Mouse (Mus musculus) kidney, embryonic 16.5 days (tissue): ENCODE data around the gene Dnajc30. TPM values are rescaled to one million over a fixed set of nuclear protein-coding genes. Genes with fewer than 3 reads are reported as not detected.

Experiments
- ATAC-seq: fragments of 200-750 bp; cut with Nextera tagmentation; 2 replicates; pipeline ENCODE4 v1.8.0; 2017; ENCODE audit warnings: moderate TSS enrichment; ENCODE audit not compliant: low FRiP score, low TSS enrichment
- H3K27ac ChIP-seq: fragments of 300-500 bp; sonication (generic); 2 replicates; pipeline ENCODE4 v1.5.1; 2014; ENCODE audit warnings: low read length
- H3K27me3 ChIP-seq: fragments of 300-500 bp; sonication (generic); 2 replicates; pipeline ENCODE4 v1.6.1; 2014; ENCODE audit warnings: low read length, control low read depth, mixed read lengths; ENCODE audit not compliant: insufficient read depth
- H3K36me3 ChIP-seq: fragments of 300-500 bp; sonication (generic); 2 replicates; pipeline ENCODE4 v1.6.1; 2014; ENCODE audit warnings: low read length, control low read depth, mixed read lengths; ENCODE audit not compliant: insufficient read depth
- H3K4me1 ChIP-seq: fragments of 300-500 bp; sonication (generic); 2 replicates; pipeline ENCODE4 v1.6.1; 2014; ENCODE audit warnings: low read length, control low read depth, mixed read lengths; ENCODE audit not compliant: insufficient read depth
- H3K4me2 ChIP-seq: fragments of 300-500 bp; sonication (generic); replicated peaks from 2 replicates; pipeline ENCODE4 v1.6.1; 2014; ENCODE audit warnings: low read depth, low read length
- H3K4me3 ChIP-seq: fragments of 300-500 bp; sonication (generic); 2 replicates; pipeline ENCODE4 v1.5.1; 2014; ENCODE audit warnings: mild to moderate bottlenecking, low read length
- H3K9ac ChIP-seq: fragments of 300-500 bp; sonication (generic); replicated peaks from 2 replicates; pipeline ENCODE4 v1.6.1; 2014; ENCODE audit warnings: low read length
- H3K9me3 ChIP-seq: fragments of 300-500 bp; sonication (generic); 2 replicates; pipeline ENCODE4 v1.6.1; 2016; ENCODE audit warnings: low read length, control low read depth
- WGBS: fragments of 180-500 bp; shearing (Covaris S2); extraction: QIAGEN DNeasy Blood & Tissue Kit; methylation state at CpG from one replicate; pipeline ENCODE4 v1.1.7; 2014; 5-methylcytosine and 5-hydroxymethylcytosine counted together
- polyA plus RNA-seq: library from polyadenylated mRNA; unstranded; fragments of >200 nt; fragmentation: Nextera tagmentation; extraction: Ambion mirVana; gene quantifications from 2 replicates; pipeline ENCODE4 v1.2.1, GENCODE M21; 2015

The Dnajc30 gene
- polyA plus RNA-seq, 1 experiment from 2014 or later = 33.3 TPM

GRCm38 (mm10) chr5:135076368-135076767 lies 12.4 kb downstream of the Dnajc30 start:
- peak overlapping the region; percentile 84 for H3K27ac ChIP-seq
- peak; percentile 47; the same call in 1 of the 2 replicates for ATAC-seq
- H3K9me3 ChIP-seq = 0 out of 2 replicates have a peak, but pooled peaks cover 3% of the 10 kb centered on the region
- H3K4me3 ChIP-seq = peak overlapping the region; percentile 89; the same call in 1 of the 2 replicates
- peaks cover 22% of the 10 kb centered on the region for H3K4me1 ChIP-seq
- H3K4me2 ChIP-seq = peak overlapping the region; percentile 84
- WGBS = 80% methylated on average over 14 of the region's 14 CpGs
- H3K36me3 ChIP-seq = peaks cover 9% of the 10 kb centered on the region
- no peaks in the 10 kb centered on the region for H3K27me3 ChIP-seq
- peak overlapping the region; percentile 85 for H3K9ac ChIP-seq

GRCm38 (mm10) chr5:135076931-135077505 lies 13.0 kb downstream of the Dnajc30 start:
- Histone ChIP-seq H3K27me3 (no peaks in the 10 kb centered on the region), H3K9ac (peak overlapping the region; percentile 85), H3K9me3 (0 out of 2 replicates have a peak, but pooled peaks cover 3% of the 10 kb centered on the region), H3K4me2 (peak overlapping the region; percentile 84), H3K36me3 (peaks cover 9% of the 10 kb centered on the region), H3K4me1 (peaks cover 22% of the 10 kb centered on the region), H3K4me3 (peak overlapping the region; percentile 89), H3K27ac (peak overlapping the region; percentile 84)
- peak; percentile 59 for ATAC-seq
- 12% methylated on average over 14 of the region's 14 CpGs for WGBS

- Histone ChIP-seq H3K4me1 (peaks cover 22% of the 10 kb centered on the region), H3K36me3 (peaks cover 4% of the 10 kb centered on the region; the same call in 1 of the 2 replicates), H3K9ac (peak within 1 kb of the TSS; percentile 85), H3K27ac (peak within 1 kb of the TSS; percentile 84), H3K9me3 (0 out of 2 replicates have a peak, but pooled peaks cover 3% of the 10 kb centered on the region), H3K27me3 (no peaks in the 10 kb centered on the region), H3K4me3 (peak within 1 kb of the TSS; percentile 89), H3K4me2 (peak within 1 kb of the TSS; percentile 84)
- peak; percentile 85 for ATAC-seq
- under 1% methylated on average over 60 of the region's 83 CpGs for WGBS
Observed at GRCm38 (mm10) chr5:135077564-135078481, 13.8 kb downstream of the Dnajc30 start, which contains the start of gene Vps37d. Gene Vps37d (minus strand): TSS chr5:135078266.

GRCm38 (mm10) chr5:135078482-135078810 lies 14.4 kb downstream of the Dnajc30 start:
- Histone ChIP-seq H3K9me3 (0 out of 2 replicates have a peak, but pooled peaks cover 3% of the 10 kb centered on the region), H3K4me1 (peaks cover 15% of the 10 kb centered on the region), H3K27ac (0 out of 2 replicates have a peak overlapping the region, but pooled peaks have one; percentile 38), H3K27me3 (no peaks in the 10 kb centered on the region), H3K36me3 (peaks cover 4% of the 10 kb centered on the region; the same call in 1 of the 2 replicates), H3K4me2 (peak overlapping the region; percentile 84), H3K4me3 (peak overlapping the region; percentile 89), H3K9ac (peak overlapping the region; percentile 85)
- no peak; the same call in none of the 2 replicates for ATAC-seq
- 2% methylated on average over 11 of the region's 11 CpGs for WGBS

- peaks cover 9% of the 10 kb centered on the region for H3K4me1 ChIP-seq
- ATAC-seq = no peak
- 98% methylated on average over 2 of the region's 2 CpGs for WGBS
- H3K4me3 ChIP-seq = no peak overlapping the region
- no peak overlapping the region for H3K4me2 ChIP-seq
- 0 out of 2 replicates have a peak, but pooled peaks cover 3% of the 10 kb centered on the region for H3K9me3 ChIP-seq
- H3K27ac ChIP-seq = no peak overlapping the region
- peaks cover 4% of the 10 kb centered on the region; the same call in 1 of the 2 replicates for H3K36me3 ChIP-seq
- H3K9ac ChIP-seq = no peak overlapping the region
- no peaks in the 10 kb centered on the region; the same call in 1 of the 2 replicates for H3K27me3 ChIP-seq
Observed at GRCm38 (mm10) chr5:135079578-135079977, 15.6 kb downstream of the Dnajc30 start.

GRCm38 (mm10) chr5:135080539-135080938 lies 16.5 kb downstream of the Dnajc30 start:
- no peak for ATAC-seq
- Histone ChIP-seq H3K4me1 (peaks cover 9% of the 10 kb centered on the region), H3K36me3 (peaks cover 2% of the 10 kb centered on the region; the same call in 1 of the 2 replicates), H3K9ac (no peak overlapping the region), H3K9me3 (0 out of 2 replicates have a peak, but pooled peaks cover 3% of the 10 kb centered on the region), H3K27ac (no peak overlapping the region), H3K27me3 (no peaks in the 10 kb centered on the region; the same call in 1 of the 2 replicates), H3K4me2 (no peak overlapping the region), H3K4me3 (no peak overlapping the region)
- 78% methylated on average over 5 of the region's 5 CpGs for WGBS

GRCm38 (mm10) chr5:135086871-135087270 lies 22.9 kb downstream of the Dnajc30 start:
- no peak overlapping the region for H3K27ac ChIP-seq
- no peak overlapping the region for H3K9ac ChIP-seq
- no peak overlapping the region for H3K4me2 ChIP-seq
- peaks cover 47% of the 10 kb centered on the region for H3K27me3 ChIP-seq
- H3K4me3 ChIP-seq = no peak overlapping the region
- no peak for ATAC-seq
- 45% methylated on average over 4 of the region's 4 CpGs for WGBS
- H3K36me3 ChIP-seq = no peaks in the 10 kb centered on the region
- H3K4me1 ChIP-seq = peaks cover 8% of the 10 kb centered on the region; the same call in 1 of the 2 replicates
- H3K9me3 ChIP-seq = no peaks in the 10 kb centered on the region

GRCm38 (mm10) chr5:135089653-135090052 lies 25.7 kb downstream of the Dnajc30 start, which contains the start of gene Mlxipl:
Gene Mlxipl (plus strand): TSS chr5:135089890.
- Histone ChIP-seq H3K27me3 (peaks cover 53% of the 10 kb centered on the region), H3K36me3 (no peaks in the 10 kb centered on the region), H3K9ac (peak within 1 kb of the TSS; percentile 24; the same call in 1 of the 2 replicates), H3K9me3 (no peaks in the 10 kb centered on the region), H3K27ac (no peak within 1 kb of the TSS), H3K4me2 (peak within 1 kb of the TSS; percentile 51), H3K4me1 (peaks cover 8% of the 10 kb centered on the region; the same call in 1 of the 2 replicates), H3K4me3 (peak within 1 kb of the TSS; percentile 32)
- ATAC-seq = peak; percentile 75; the same call in 1 of the 2 replicates
- WGBS = 2% methylated on average over 39 of the region's 39 CpGs

GRCm38 (mm10) chr5:135100981-135101380 lies 37.0 kb downstream of the Dnajc30 start:
- H3K27me3 ChIP-seq = peaks cover 7% of the 10 kb centered on the region; the same call in 1 of the 2 replicates
- H3K36me3 ChIP-seq = no peaks in the 10 kb centered on the region
- no peaks in the 10 kb centered on the region for H3K4me1 ChIP-seq
- 65% methylated on average over 1 of the region's 1 CpGs for WGBS
- H3K9me3 ChIP-seq = no peaks in the 10 kb centered on the region
- H3K4me3 ChIP-seq = no peak overlapping the region
- H3K4me2 ChIP-seq = no peak overlapping the region
- no peak overlapping the region for H3K27ac ChIP-seq
- ATAC-seq = no peak
- no peak overlapping the region for H3K9ac ChIP-seq
